Mouse (Mus musculus) olfactory bulb, adult 2 months (tissue): ENCODE data around the gene Gm45521.

Experiments used
- CTCF ChIP-seq: fragments of 200-500 bp; IDR thresholded peaks from 2 replicates; pipeline ENCODE4 v1.5.1; 2012; ENCODE audit warnings: low read depth, mild to moderate bottlenecking, low read length, moderate library complexity; ENCODE audit not compliant: insufficient read depth
- POLR2A ChIP-seq: fragments of 200-500 bp; IDR thresholded peaks from 2 replicates; pipeline ENCODE4 v1.6.1; 2012; ENCODE audit warnings: mild to moderate bottlenecking, low read depth, low read length, moderate library complexity; ENCODE audit not compliant: insufficient read depth

DNA sequence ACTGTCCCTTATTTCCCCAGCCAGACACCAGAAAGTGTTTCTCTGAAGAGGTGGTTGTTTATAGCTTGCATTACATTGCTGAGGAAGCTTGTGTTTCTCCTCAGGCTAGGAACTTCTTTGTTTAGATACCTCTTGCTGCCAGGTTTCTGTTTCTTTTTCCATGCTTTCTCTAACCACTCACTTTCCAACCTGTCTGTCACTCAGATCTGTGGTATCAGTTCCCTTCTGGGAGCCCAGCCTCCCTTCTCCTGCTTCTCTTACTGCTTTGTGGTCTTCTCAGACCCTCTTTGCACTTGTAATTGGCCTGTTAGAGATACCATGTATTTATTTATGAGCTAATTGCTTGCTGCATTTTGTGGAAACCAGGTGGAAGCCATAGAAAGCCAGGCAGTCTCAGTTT, 33.5 kb upstream of the Gm45521 start:
- TF ChIP-seq POLR2A (no peak), CTCF (no peak)
